Mouse (Mus musculus): ENCODE measurements at regions not wholly inside any gene's neighbourhood (a gene's known extent, or its start where the extent isn't known, plus 50 kb on each side); places are given as distances from the start of the nearest gene placed in this dataset.

- Histone ChIP-seq H3K27me3 (ENCODE audit: control insufficient read depth in 1 of 2, insufficient read depth in 2 of 2, low read length in 2 of 2) (0 out of 4 replicates have a peak, but pooled peaks cover 0 to 1% of the 10 kb centered on the region in 2 experiments), H3K4me3 (ENCODE audit: control insufficient read depth in 1 of 2, insufficient read depth in 1 of 2, low read depth in 2 of 2, low read length in 2 of 2) (no peak overlapping the region), H3K9me3 (replicated peaks; ENCODE audit: insufficient read depth, low read length) (no peaks in the 10 kb centered on the region), H3K36me3 (ENCODE audit: control insufficient read depth in 1 of 2, insufficient read depth in 2 of 2, low read length in 2 of 2) (no peaks in the 10 kb centered on the region), H3K79me2 (ENCODE audit: control insufficient read depth, insufficient read depth, low read length, poor library complexity) (no peaks in the 10 kb centered on the region), H3K4me1 (ENCODE audit: control insufficient read depth in 1 of 2, insufficient read depth in 2 of 2, low read length in 2 of 2) (no peaks in the 10 kb centered on the region), H3K27ac (ENCODE audit: control insufficient read depth, low read depth, low read length) (no peak overlapping the region), H3K9ac (ENCODE audit: control insufficient read depth, low read depth, low read length, poor library complexity, severe bottlenecking) (no peak overlapping the region)
- no peak for DNase-seq (ENCODE audit: low read depth, low spot score)
- TF ChIP-seq MAX (IDR thresholded peaks at IDR 0.05; ENCODE audit: low read length) (no peak), RAD21 (IDR thresholded peaks at IDR 0.05; ENCODE audit: low read depth, low read length) (no peak), ZKSCAN1 (IDR thresholded peaks at IDR 0.05; ENCODE audit: low read depth, low read length) (no peak), E2F4 (IDR thresholded peaks at IDR 0.05; ENCODE audit: borderline replicate concordance, low read depth, low read length) (no peak), POLR2AphosphoS5 (IDR thresholded peaks at IDR 0.05; ENCODE audit: borderline replicate concordance, low read depth, low read length) (no peak)
Observed at GRCm38 (mm10) chr15:9954941-9955340, 206.3 kb upstream of the Spef2 start.

GRCm38 (mm10) chr15:9974999-9975398, 202.0 kb upstream of the Prlr start:
- H3K79me2 ChIP-seq (ENCODE audit: control insufficient read depth, insufficient read depth, low read length, poor library complexity): no peaks in the 10 kb centered on the region
- H3K9ac ChIP-seq (ENCODE audit: control insufficient read depth, low read depth, low read length, poor library complexity, severe bottlenecking): no peak overlapping the region
- no peak for TF ChIP-seq TAL1 (IDR thresholded peaks at IDR 0.05; ENCODE audit: low read length)
- TF ChIP-seq CHD1 (IDR thresholded peaks at IDR 0.05; ENCODE audit: low read depth, low read length): no peak
- TF ChIP-seq GATA1 (IDR thresholded peaks at IDR 0.05; ENCODE audit: low read depth, low read length): no peak
- no peak for TF ChIP-seq USF1 (IDR thresholded peaks at IDR 0.05; ENCODE audit: low read depth, low read length)
- TF ChIP-seq ZNF384 (IDR thresholded peaks at IDR 0.05; ENCODE audit: low read depth, low read length): no peak
- TF ChIP-seq CTCF (IDR thresholded peaks at IDR 0.05 in 2 of 3, conservative IDR thresholded peaks at IDR 0.05 in 1 of 3; ENCODE audit: control insufficient read depth in 1 of 3, insufficient read depth in 1 of 3, low read depth in 2 of 3, low read length in 3 of 3, poor library complexity in 1 of 3, severe bottlenecking in 1 of 3): no peak
- TF ChIP-seq MYC (IDR thresholded peaks at IDR 0.05; ENCODE audit: low read depth, low read length): no peak
- no peak for TF ChIP-seq E2F4 (IDR thresholded peaks at IDR 0.05; ENCODE audit: borderline replicate concordance, low read depth, low read length)
- no peak for TF ChIP-seq GABPA (IDR thresholded peaks at IDR 0.05; ENCODE audit: low read depth, low read length)
- no peak for TF ChIP-seq ZMIZ1 (IDR thresholded peaks at IDR 0.05; ENCODE audit: low read depth, low read length)
- TF ChIP-seq POLR2AphosphoS5 (IDR thresholded peaks at IDR 0.05; ENCODE audit: borderline replicate concordance, low read depth, low read length): no peak
- TF ChIP-seq RCOR1 (IDR thresholded peaks at IDR 0.05; ENCODE audit: low read depth, low read length): no peak
- no peak for TF ChIP-seq HCFC1 (IDR thresholded peaks at IDR 0.05; ENCODE audit: low read depth, low read length)
- TF ChIP-seq TBP (IDR thresholded peaks at IDR 0.05; ENCODE audit: low read depth, low read length): no peak
- no peak for TF ChIP-seq BHLHE40 (IDR thresholded peaks at IDR 0.05; ENCODE audit: borderline replicate concordance, low read depth, low read length)
- TF ChIP-seq JUND (IDR thresholded peaks at IDR 0.05; ENCODE audit: low read depth, low read length): no peak
- no peak for TF ChIP-seq MAZ (IDR thresholded peaks at IDR 0.05; ENCODE audit: low read depth, low read length)
- no peak for TF ChIP-seq EP300 (IDR thresholded peaks at IDR 0.05; ENCODE audit: low read depth in 1 of 2, low read length in 2 of 2)
- H3K36me3 ChIP-seq (ENCODE audit: control insufficient read depth in 1 of 2, insufficient read depth in 2 of 2, low read length in 2 of 2): no peaks in the 10 kb centered on the region
- no peak overlapping the region for H3K4me3 ChIP-seq (ENCODE audit: control insufficient read depth in 1 of 2, insufficient read depth in 1 of 2, low read depth in 2 of 2, low read length in 2 of 2)
- DNase-seq (ENCODE audit: low read depth, low spot score): no peak
- H3K27ac ChIP-seq (ENCODE audit: control insufficient read depth, low read depth, low read length): no peak overlapping the region
- H3K9me3 ChIP-seq (replicated peaks; ENCODE audit: insufficient read depth, low read length): no peaks in the 10 kb centered on the region
- H3K27me3 ChIP-seq (ENCODE audit: control insufficient read depth in 1 of 2, insufficient read depth in 2 of 2, low read length in 2 of 2): no peaks in the 10 kb centered on the region; a peak in 1 of 4 replicates
- H3K4me1 ChIP-seq (ENCODE audit: control insufficient read depth in 1 of 2, insufficient read depth in 2 of 2, low read length in 2 of 2): no peaks in the 10 kb centered on the region

All from MEL (cell line).